8 mouse cellular contexts compared by ENCODE assay signal in genomic region chr12:4038061-4039041, GRCm38 (mm10). TPM values are rescaled to one million over a fixed set of nuclear protein-coding genes. Genes with fewer than 3 reads are reported as not detected.
A peak's percentile ranks its signal among the peaks of the same experiment; 100 is the strongest.
DNase-seq lines count a peak whose midpoint lies in the region; ATAC-seq and TF ChIP-seq lines count a peak whose summit lies in the region.

Gene Efr3b (minus strand): TSS chr12:4038915.

- WGBS in embryonic facial prominence, embryonic 13.5 days = under 1% methylated on average over 65 of the region's 78 CpGs
- 1% methylated on average over 78 of the region's 78 CpGs for WGBS in kidney, adult 2 months
- WGBS in limb, embryonic 10.5 days = under 1% methylated on average over 76 of the region's 78 CpGs
- under 1% methylated on average over 69 of the region's 78 CpGs for WGBS in midbrain, embryonic 11.5 days
- 2% methylated on average over 73 of the region's 78 CpGs for WGBS in small intestine, adult 2 months

- H3K27me3 ChIP-seq in embryonic facial prominence, embryonic 13.5 days = peaks cover 32% of the 10 kb centered on the region
- no peaks in the 10 kb centered on the region; the same call in 1 of the 2 replicates for H3K27me3 ChIP-seq in kidney, adult 2 months (replicated peaks; ENCODE audit: control insufficient read depth, insufficient read depth, low read length)
- H3K27me3 ChIP-seq in limb, embryonic 10.5 days (ENCODE audit: low read depth, poor library complexity, severe bottlenecking) = peaks cover 48% of the 10 kb centered on the region
- peaks cover 4% of the 10 kb centered on the region; the same call in 1 of the 2 replicates for H3K27me3 ChIP-seq in midbrain, embryonic 11.5 days (ENCODE audit: control insufficient read depth, insufficient read depth, low read length)
- no peaks in the 10 kb centered on the region for H3K27me3 ChIP-seq in small intestine, adult 2 months (ENCODE audit: control insufficient read depth, insufficient read depth, low read length)

- H3K9ac ChIP-seq in embryonic facial prominence, embryonic 13.5 days = peak within 1 kb of the TSS; percentile 81
- peak within 1 kb of the TSS; percentile 91 for H3K9ac ChIP-seq in midbrain, embryonic 11.5 days (ENCODE audit: low read length)

- DNase-seq in adrenal gland, postnatal 4 days (ENCODE audit: low spot score in 2 of 2) = peak; percentile 30 to 38
- DNase-seq in heart, adult 8-10 months (ENCODE audit: low spot score) = peak; percentile 69
- peak; percentile 85 for DNase-seq in kidney, adult 2 months
- DNase-seq in limb, embryonic 10.5 days (ENCODE audit: low spot score) = peak; percentile 90
- peak; percentile 98 for DNase-seq in midbrain, embryonic 11.5 days (ENCODE audit: low spot score, missing footprints)

- no peak for TF ChIP-seq CTCF in kidney, adult 2 months (conservative IDR thresholded peaks at IDR 0.05; ENCODE audit: insufficient read depth, insufficient read length, low read depth, low read length)
- TF ChIP-seq CTCF in small intestine, adult 2 months (IDR thresholded peaks at IDR 0.05; ENCODE audit: extremely low read depth, insufficient read length, insufficient replicate concordance, low read depth, low read length) = no peak

- H3K4me3 ChIP-seq in embryonic facial prominence, embryonic 13.5 days = peak within 1 kb of the TSS; percentile 72
- H3K4me3 ChIP-seq in kidney, adult 2 months (ENCODE audit: insufficient read depth, low read depth, low read length) = peak within 1 kb of the TSS; percentile 35
- H3K4me3 ChIP-seq in limb, embryonic 10.5 days = peak within 1 kb of the TSS; percentile 90
- peak within 1 kb of the TSS; percentile 82 for H3K4me3 ChIP-seq in midbrain, embryonic 11.5 days (ENCODE audit: low read depth, low read length)
- peak within 1 kb of the TSS; percentile 83 for H3K4me3 ChIP-seq in small intestine, adult 2 months (ENCODE audit: low read depth, low read length)

- peaks cover 18% of the 10 kb centered on the region for H3K4me1 ChIP-seq in embryonic facial prominence, embryonic 13.5 days
- H3K4me1 ChIP-seq in kidney, adult 2 months (ENCODE audit: control insufficient read depth, insufficient read depth, low read length) = no peaks in the 10 kb centered on the region
- H3K4me1 ChIP-seq in limb, embryonic 10.5 days = peaks cover 24% of the 10 kb centered on the region
- peaks cover 12% of the 10 kb centered on the region for H3K4me1 ChIP-seq in midbrain, embryonic 11.5 days (ENCODE audit: control insufficient read depth, insufficient read depth, low read length)
- H3K4me1 ChIP-seq in small intestine, adult 2 months (ENCODE audit: control insufficient read depth, insufficient read depth, insufficient read length, low read length) = peaks cover 14% of the 10 kb centered on the region

- H3K36me3 ChIP-seq in embryonic facial prominence, embryonic 13.5 days = no peaks in the 10 kb centered on the region
- H3K36me3 ChIP-seq in kidney, adult 2 months (ENCODE audit: control insufficient read depth, insufficient read depth, low read length) = no peaks in the 10 kb centered on the region
- no peaks in the 10 kb centered on the region for H3K36me3 ChIP-seq in limb, embryonic 10.5 days
- H3K36me3 ChIP-seq in midbrain, embryonic 11.5 days (ENCODE audit: control insufficient read depth, insufficient read depth, low read length) = no peaks in the 10 kb centered on the region
- H3K36me3 ChIP-seq in small intestine, adult 2 months (ENCODE audit: control insufficient read depth, insufficient read depth, low read length) = no peaks in the 10 kb centered on the region

- no peaks in the 10 kb centered on the region for H3K9me3 ChIP-seq in embryonic facial prominence, embryonic 13.5 days
- no peaks in the 10 kb centered on the region for H3K9me3 ChIP-seq in limb, embryonic 10.5 days (replicated peaks)
- H3K9me3 ChIP-seq in midbrain, embryonic 11.5 days (ENCODE audit: control insufficient read depth, low read length) = no peaks in the 10 kb centered on the region

- TF ChIP-seq POLR2A in kidney, adult 2 months (IDR thresholded peaks at IDR 0.05; ENCODE audit: low read depth, low read length) = no peak
- TF ChIP-seq POLR2A in small intestine, adult 2 months (IDR thresholded peaks at IDR 0.05; ENCODE audit: low read depth, low read length) = peak; percentile 41

- ATAC-seq in embryonic facial prominence, embryonic 13.5 days (ENCODE audit: insufficient number of reproducible peaks, insufficient read depth, low FRiP score, low TSS enrichment, low read depth) = peak; percentile 90
- peak; percentile 97 for ATAC-seq in midbrain, embryonic 11.5 days (ENCODE audit: low FRiP score)
- ATAC-seq in erythroid progenitor cell, adult 5-6 weeks (replicated peaks; ENCODE audit: low FRiP score, poor library complexity, severe bottlenecking) = no peak

- peak within 1 kb of the TSS; percentile 94 for H3K4me2 ChIP-seq in embryonic facial prominence, embryonic 13.5 days
- H3K4me2 ChIP-seq in midbrain, embryonic 11.5 days = peak within 1 kb of the TSS; percentile 81

- H3K27ac ChIP-seq in embryonic facial prominence, embryonic 13.5 days = no peak within 1 kb of the TSS; the same call in 1 of the 2 replicates
- no peak within 1 kb of the TSS for H3K27ac ChIP-seq in kidney, adult 2 months (ENCODE audit: insufficient read depth, low read depth, low read length)
- H3K27ac ChIP-seq in limb, embryonic 10.5 days = peak within 1 kb of the TSS; percentile 90
- H3K27ac ChIP-seq in midbrain, embryonic 11.5 days (ENCODE audit: low read depth, low read length) = no peak within 1 kb of the TSS
- H3K27ac ChIP-seq in small intestine, adult 2 months (ENCODE audit: insufficient read depth, low read depth, low read length) = peak within 1 kb of the TSS; percentile 8; the same call in 1 of the 2 replicates

RNA-seq across cellular contexts. Expression of gene Efr3b, which starts in this region (rescaled TPM):
- total RNA-seq in adrenal gland, postnatal 4 days (2021) = 1 to 10 TPM; 4.5 to 5.6 TPM
- polyA plus RNA-seq in embryonic facial prominence, embryonic 13.5 days (2015; fragmentation: Nextera tagmentation; extraction: Ambion mirVana) = 6.0 and 6.2 TPM in 2 replicates
- total RNA-seq in heart, adult 8-10 months (2022) = 1 to 10 TPM; 5.6 to 8.2 (median 7.0) TPM
- polyA plus RNA-seq in kidney, adult 2 months (2012; rRNA removed) = 1.6 and 2.1 TPM in 2 replicates
- 4.8 and 8.4 TPM in 2 replicates for polyA plus RNA-seq in limb, embryonic 10.5 days (2016; fragmentation: Nextera tagmentation; extraction: Ambion mirVana)
- polyA plus RNA-seq in midbrain, embryonic 11.5 days (2014; fragmentation: Nextera tagmentation; extraction: Ambion mirVana) = 11.4 and 11.7 TPM in 2 replicates
- polyA plus RNA-seq in small intestine, adult 2 months (2012; rRNA removed) = 10.8 and 21.4 TPM in 2 replicates
- not detected in 2 replicates for total RNA-seq in erythroid progenitor cell, adult 5-6 weeks (2015; ENCODE audit: low replicate concordance)
- not detected in 2 replicates for total RNA-seq in erythroid progenitor cell, adult 5-6 weeks (2017; ENCODE audit: low replicate concordance)

Comparison
In these comparisons a context has a peak if more than half of its experiments do, and no peak if none do; other contexts are left out.
1. RNA of gene Efr3b (total RNA-seq): 5.6 to 8.2 TPM in heart, adult 8-10 months and 4.5 to 5.6 TPM in adrenal gland, postnatal 4 days; not detected in erythroid progenitor cell, adult 5-6 weeks; every median in the first group is over 4 times any median in the second.
2. DNase-seq: peak in every context shown above with its lines; median percentile 98 in midbrain, embryonic 11.5 days; 90 in limb, embryonic 10.5 days; 85 in kidney, adult 2 months; 69 in heart, adult 8-10 months; 34 in adrenal gland, postnatal 4 days.
3. H3K27ac ChIP-seq: peak in limb, embryonic 10.5 days (single experiment) and small intestine, adult 2 months (single experiment); none in embryonic facial prominence, embryonic 13.5 days (single experiment), kidney, adult 2 months (single experiment) and midbrain, embryonic 11.5 days (single experiment).
4. H3K4me3 ChIP-seq: peak in every context shown above with its lines; median percentile 90 in limb, embryonic 10.5 days; 83 in small intestine, adult 2 months; 82 in midbrain, embryonic 11.5 days; 72 in embryonic facial prominence, embryonic 13.5 days; 35 in kidney, adult 2 months.